21 mouse cellular contexts compared by ENCODE assay signal in genomic region chr9:82729646-82730045, GRCm38 (mm10).
DNase-seq lines count a peak whose midpoint lies in the region; ATAC-seq lines count a peak whose summit lies in the region.
"Had no signal": no experiment of that assay in that cellular context is flagged by ENCODE, and none has a peak within 500 bp of the region (broad histone marks: within the 10 kb centered on the region; RNA-seq: fewer than 3 reads in every experiment).

No protein-coding gene starts in this region.

- DNase-seq in frontal cortex, postnatal 10 days (ENCODE audit: low spot score in 2 of 2) = no peak
- DNase-seq in midbrain, embryonic 10.5 days (ENCODE audit: low spot score) = no peak
- peak; percentile 15 for DNase-seq in brain, adult 2 months (ENCODE audit: low read depth, low spot score)
- DNase-seq in urinary bladder, postnatal 14 days (ENCODE audit: low spot score) = no peak
- DNase-seq: adrenal gland, postnatal 10 days; cerebellum, adult 18-20 months; cerebellum, postnatal 14 days; embryo, embryonic 11 days; gastrocnemius, postnatal 14 days; heart, adult 2 months; heart, postnatal 14 days had no signal

- no peaks in the 10 kb centered on the region for H3K27me3 ChIP-seq in midbrain, embryonic 13.5 days
- H3K27me3 ChIP-seq in midbrain, embryonic 10.5 days (ENCODE audit: low read depth, poor library complexity, severe bottlenecking) = no peaks in the 10 kb centered on the region
- no peaks in the 10 kb centered on the region for H3K27me3 ChIP-seq in midbrain, embryonic 16.5 days (ENCODE audit: control insufficient read depth, insufficient read depth, low read depth, low read length)
- H3K27me3 ChIP-seq: embryonic facial prominence, embryonic 15.5 days; heart, embryonic 15.5 days; hindbrain, embryonic 15.5 days had no signal

- no peak overlapping the region for H3K4me2 ChIP-seq in midbrain, embryonic 13.5 days (replicated peaks)
- no peak overlapping the region for H3K4me2 ChIP-seq in midbrain, embryonic 16.5 days (ENCODE audit: low read length)
- H3K4me2 ChIP-seq: embryonic facial prominence, embryonic 15.5 days; heart, embryonic 11.5 days; heart, embryonic 15.5 days; hindbrain, embryonic 15.5 days had no signal

- no peak overlapping the region for H3K9ac ChIP-seq in midbrain, embryonic 13.5 days (replicated peaks)
- no peak overlapping the region for H3K9ac ChIP-seq in midbrain, embryonic 16.5 days (ENCODE audit: low read depth, low read length)
- H3K9ac ChIP-seq: embryonic facial prominence, embryonic 15.5 days; heart, embryonic 15.5 days; hindbrain, embryonic 15.5 days had no signal

- 71% methylated on average over 4 of the region's 4 CpGs for whole genome bisulfite sequencing in midbrain, embryonic 13.5 days
- WGBS in midbrain, embryonic 10.5 days = 82% methylated on average over 4 of the region's 4 CpGs
- 63% methylated on average over 4 of the region's 4 CpGs for WGBS in midbrain, embryonic 16.5 days

- H3K4me1 ChIP-seq in midbrain, embryonic 13.5 days (replicated peaks) = no peaks in the 10 kb centered on the region
- H3K4me1 ChIP-seq in midbrain, embryonic 10.5 days = no peaks in the 10 kb centered on the region
- H3K4me1 ChIP-seq in midbrain, embryonic 16.5 days (ENCODE audit: control insufficient read depth, insufficient read depth, low read length) = no peaks in the 10 kb centered on the region
- H3K4me1 ChIP-seq: embryonic facial prominence, embryonic 15.5 days; forebrain, embryonic 10.5 days; heart, embryonic 15.5 days; hindbrain, embryonic 15.5 days had no signal

- H3K36me3 ChIP-seq in midbrain, embryonic 13.5 days = no peaks in the 10 kb centered on the region
- H3K36me3 ChIP-seq in midbrain, embryonic 10.5 days = no peaks in the 10 kb centered on the region
- H3K36me3 ChIP-seq in midbrain, embryonic 16.5 days (ENCODE audit: control insufficient read depth, insufficient read depth, low read length) = no peaks in the 10 kb centered on the region
- H3K36me3 ChIP-seq: embryonic facial prominence, embryonic 15.5 days; forebrain, embryonic 10.5 days; heart, embryonic 15.5 days; hindbrain, embryonic 15.5 days had no signal

- H3K9me3 ChIP-seq in midbrain, embryonic 13.5 days = no peaks in the 10 kb centered on the region
- no peaks in the 10 kb centered on the region for H3K9me3 ChIP-seq in midbrain, embryonic 10.5 days (replicated peaks)
- H3K9me3 ChIP-seq in midbrain, embryonic 16.5 days (replicated peaks; ENCODE audit: control insufficient read depth, low read length, poor library complexity, severe bottlenecking) = no peaks in the 10 kb centered on the region; the same call in 1 of the 2 replicates
- H3K9me3 ChIP-seq: embryonic facial prominence, embryonic 15.5 days; forebrain, embryonic 10.5 days; heart, embryonic 15.5 days; hindbrain, embryonic 15.5 days had no signal

- peak; percentile 81 for ATAC-seq in frontal cortex, adult (ENCODE audit: low TSS enrichment)
- ATAC-seq in midbrain, embryonic 13.5 days = peak; percentile 65
- peak; percentile 71 for ATAC-seq in midbrain, embryonic 16.5 days
- ATAC-seq: forebrain, embryonic 14.5 days had no signal

- no peak overlapping the region for H3K4me3 ChIP-seq in midbrain, embryonic 13.5 days (replicated peaks)
- no peak overlapping the region for H3K4me3 ChIP-seq in midbrain, embryonic 10.5 days
- H3K4me3 ChIP-seq in midbrain, embryonic 16.5 days (ENCODE audit: low read depth, low read length) = no peak overlapping the region
- H3K4me3 ChIP-seq: embryonic facial prominence, embryonic 15.5 days; erythroblast, embryonic 14.5 days; forebrain, embryonic 10.5 days; heart, adult 2 months; heart, embryonic 15.5 days; hindbrain, embryonic 15.5 days had no signal

- H3K27ac ChIP-seq in midbrain, embryonic 13.5 days = no peak overlapping the region
- H3K27ac ChIP-seq in midbrain, embryonic 10.5 days (replicated peaks) = no peak overlapping the region
- H3K27ac ChIP-seq in midbrain, embryonic 16.5 days (ENCODE audit: low read length) = no peak overlapping the region
- H3K27ac ChIP-seq: embryonic facial prominence, embryonic 15.5 days; forebrain, embryonic 10.5 days; heart, adult 2 months; heart, embryonic 15.5 days; hindbrain, embryonic 15.5 days had no signal
